Mouse (Mus musculus): ENCODE data around the gene Ltb.

DNA sequence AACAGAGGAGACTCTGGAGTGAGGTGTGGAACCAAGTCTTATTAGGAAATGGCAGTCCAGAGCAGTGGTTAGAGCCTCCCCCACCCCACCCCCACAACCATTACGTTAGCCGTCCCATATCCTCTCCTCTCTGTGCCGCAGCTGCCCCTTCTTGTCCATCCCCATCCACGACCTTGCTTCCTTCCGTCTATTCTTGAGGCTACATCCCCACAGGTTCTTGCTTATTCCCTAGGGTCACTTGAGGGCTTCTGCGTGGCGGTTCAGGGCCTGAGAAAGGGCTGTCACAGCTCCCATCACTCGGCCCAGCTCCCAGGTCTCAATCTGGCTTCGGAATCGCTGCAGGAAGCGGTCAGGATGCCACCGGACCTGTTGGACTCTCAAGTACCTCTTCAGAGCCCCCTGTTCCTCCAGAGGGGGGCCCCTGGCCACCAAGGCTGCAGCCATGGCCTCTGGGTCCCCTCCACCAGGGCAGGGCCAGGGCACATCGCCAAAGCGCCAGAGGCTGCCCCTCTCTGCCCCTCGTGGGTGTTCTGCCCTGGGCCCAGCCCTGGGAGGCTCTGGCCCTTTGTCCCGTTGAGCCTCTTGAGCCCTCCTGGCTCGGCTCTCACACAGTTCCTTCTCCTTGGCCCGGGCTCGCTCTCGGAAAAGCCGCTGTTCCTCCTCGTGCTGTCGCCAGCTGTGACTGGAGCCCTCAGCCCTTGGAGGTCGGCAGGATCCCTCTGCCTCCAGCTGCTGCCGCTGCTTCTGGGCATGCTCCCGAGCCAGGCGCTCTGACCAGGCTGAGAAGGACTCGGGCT is 26.1 kb downstream of the Ltb start, which contains the start of gene Gm16181:
- TF ChIP-seq CTCF (IDR thresholded peaks at IDR 0.05 in 2 of 3, conservative IDR thresholded peaks at IDR 0.05 in 1 of 3; ENCODE audit: control insufficient read depth in 1 of 3, insufficient read depth in 1 of 3, low read depth in 2 of 3, low read length in 3 of 3, poor library complexity in 1 of 3, severe bottlenecking in 1 of 3) = no peak
- TF ChIP-seq MYB (IDR thresholded peaks at IDR 0.05; ENCODE audit: low read depth, low read length) = no peak
- no peak for TF ChIP-seq ELF1 (IDR thresholded peaks at IDR 0.05; ENCODE audit: low read depth, low read length)
- no peak for TF ChIP-seq ZMIZ1 (IDR thresholded peaks at IDR 0.05; ENCODE audit: low read depth, low read length)
- no peak for TF ChIP-seq TBP (IDR thresholded peaks at IDR 0.05; ENCODE audit: low read depth, low read length)
- no peak for TF ChIP-seq POLR2A (IDR thresholded peaks at IDR 0.05; ENCODE audit: control insufficient read depth in 1 of 2, insufficient read depth in 1 of 2, low read depth in 1 of 2, low read length in 2 of 2, poor library complexity in 1 of 2)
- no peak for TF ChIP-seq E2F4 (IDR thresholded peaks at IDR 0.05; ENCODE audit: borderline replicate concordance, low read depth, low read length)
- no peak for TF ChIP-seq GABPA (IDR thresholded peaks at IDR 0.05; ENCODE audit: low read depth, low read length)
- no peak for TF ChIP-seq GATA1 (IDR thresholded peaks at IDR 0.05; ENCODE audit: low read depth, low read length)
- TF ChIP-seq MEF2A (IDR thresholded peaks at IDR 0.05; ENCODE audit: extremely low read depth, insufficient replicate concordance, low read depth, low read length, poor library complexity, severe bottlenecking) = no peak
